8 mouse cellular contexts compared by ENCODE assay signal in the genomic region with DNA sequence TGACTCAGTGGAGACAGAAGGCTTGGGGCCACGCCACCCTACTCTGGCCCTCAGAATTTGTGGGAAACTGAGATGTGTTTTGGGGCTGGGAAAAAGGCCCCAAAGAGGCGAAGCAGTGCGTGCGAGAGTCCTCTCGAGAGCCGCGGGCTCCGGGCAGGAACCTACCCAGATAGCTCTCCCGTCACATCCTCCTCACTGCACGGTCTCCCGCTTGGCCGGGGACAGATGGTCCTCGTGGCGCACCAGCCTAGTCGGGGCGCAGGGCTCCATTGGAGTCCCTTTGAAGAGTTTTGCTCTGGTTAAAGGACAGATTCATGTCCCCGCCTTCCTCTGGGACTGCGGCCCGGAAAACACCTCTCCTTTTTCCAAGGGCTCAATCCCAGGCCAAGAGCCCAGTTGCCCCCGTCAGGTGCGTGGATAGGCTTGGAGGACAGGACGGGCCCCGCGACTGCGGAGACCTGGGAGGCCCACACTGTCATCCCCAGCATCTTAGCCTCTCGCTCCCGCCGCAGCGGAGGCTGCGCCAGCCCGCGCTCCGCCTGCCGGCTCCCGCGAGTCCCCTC. TPM values are rescaled to one million over a fixed set of nuclear protein-coding genes. Genes with fewer than 3 reads are reported as not detected.
DNase-seq lines count a peak whose midpoint lies in the region; ATAC-seq lines count a peak whose summit lies in the region.

No protein-coding gene starts in this region.

- 2% methylated on average over 36 of the region's 36 CpGs for WGBS in kidney, embryonic 16.5 days
- 2% methylated on average over 36 of the region's 36 CpGs for WGBS in hindbrain, embryonic 12.5 days
- WGBS in midbrain, embryonic 11.5 days, result 1% methylated on average over 32 of the region's 36 CpGs

- no peak overlapping the region for H3K27ac ChIP-seq in kidney, embryonic 16.5 days (ENCODE audit: low read length)
- peak overlapping the region; percentile 70; the same call in 1 of the 2 replicates for H3K27ac ChIP-seq in hindbrain, embryonic 12.5 days
- H3K27ac ChIP-seq in midbrain, embryonic 11.5 days (ENCODE audit: low read depth, low read length), result no peak overlapping the region

- H3K27me3 ChIP-seq in kidney, embryonic 16.5 days (ENCODE audit: insufficient read depth, low read length), result peaks cover 25% of the 10 kb centered on the region
- peaks cover 32% of the 10 kb centered on the region for H3K27me3 ChIP-seq in hindbrain, embryonic 12.5 days
- H3K27me3 ChIP-seq in midbrain, embryonic 11.5 days (ENCODE audit: control insufficient read depth, insufficient read depth, low read length), result peaks cover 10% of the 10 kb centered on the region

- peak overlapping the region; percentile 29 for H3K4me3 ChIP-seq in kidney, embryonic 16.5 days (ENCODE audit: low read length)
- peak overlapping the region; percentile 54 for H3K4me3 ChIP-seq in hindbrain, embryonic 12.5 days
- peak overlapping the region; percentile 41 for H3K4me3 ChIP-seq in midbrain, embryonic 11.5 days (ENCODE audit: low read depth, low read length)

- no peak overlapping the region for H3K9ac ChIP-seq in kidney, embryonic 16.5 days (replicated peaks; ENCODE audit: low read length)
- H3K9ac ChIP-seq in hindbrain, embryonic 12.5 days, result peak overlapping the region; percentile 65
- peak overlapping the region; percentile 55 for H3K9ac ChIP-seq in midbrain, embryonic 11.5 days (ENCODE audit: low read length)

- DNase-seq in kidney, postnatal 14 days, result no peak
- DNase-seq in cerebellum, postnatal 36 days, result peak; percentile 78
- DNase-seq in midbrain, embryonic 11.5 days (ENCODE audit: low spot score, missing footprints), result peak; percentile 93
- DNase-seq in lung, adult 18-20 months, result no peak
- DNase-seq in kidney, postnatal 10 days, result no peak

- H3K4me1 ChIP-seq in kidney, embryonic 16.5 days (ENCODE audit: insufficient read depth, low read length), result 0 out of 2 replicates have a peak, but pooled peaks cover 3% of the 10 kb centered on the region
- H3K4me1 ChIP-seq in hindbrain, embryonic 12.5 days, result peaks cover 14% of the 10 kb centered on the region
- H3K4me1 ChIP-seq in midbrain, embryonic 11.5 days (ENCODE audit: control insufficient read depth, insufficient read depth, low read length), result peaks cover 4% of the 10 kb centered on the region; the same call in 1 of the 2 replicates

- peak; percentile 23; the same call in 1 of the 2 replicates for ATAC-seq in kidney, embryonic 16.5 days (ENCODE audit: low FRiP score, low TSS enrichment)
- peak; percentile 84 for ATAC-seq in hindbrain, embryonic 12.5 days (ENCODE audit: low FRiP score)
- ATAC-seq in midbrain, embryonic 11.5 days (ENCODE audit: low FRiP score), result peak; percentile 73
- ATAC-seq in megakaryocyte progenitor cell, adult 5-6 weeks (replicated peaks; ENCODE audit: poor library complexity), result no peak

- H3K4me2 ChIP-seq in kidney, embryonic 16.5 days (replicated peaks; ENCODE audit: low read depth, low read length), result peak overlapping the region; percentile 42
- peak overlapping the region; percentile 81 for H3K4me2 ChIP-seq in hindbrain, embryonic 12.5 days (replicated peaks)
- peak overlapping the region; percentile 89 for H3K4me2 ChIP-seq in midbrain, embryonic 11.5 days

- no peaks in the 10 kb centered on the region for H3K36me3 ChIP-seq in kidney, embryonic 16.5 days (ENCODE audit: insufficient read depth, low read length)
- H3K36me3 ChIP-seq in hindbrain, embryonic 12.5 days, result no peaks in the 10 kb centered on the region
- no peaks in the 10 kb centered on the region for H3K36me3 ChIP-seq in midbrain, embryonic 11.5 days (ENCODE audit: control insufficient read depth, insufficient read depth, low read length)

- H3K9me3 ChIP-seq in kidney, embryonic 16.5 days (ENCODE audit: low read length), result no peaks in the 10 kb centered on the region
- H3K9me3 ChIP-seq in hindbrain, embryonic 12.5 days (replicated peaks), result no peaks in the 10 kb centered on the region
- H3K9me3 ChIP-seq in midbrain, embryonic 11.5 days (ENCODE audit: control insufficient read depth, low read length), result no peaks in the 10 kb centered on the region

RNA-seq across cellular contexts. Expression of gene Slc7a14, which starts 0.7 kb away (rescaled TPM):
- 0.14 and 0.24 TPM in 2 replicates for polyA plus RNA-seq in kidney, embryonic 16.5 days (2015; fragmentation: Nextera tagmentation; extraction: Ambion mirVana)
- polyA plus RNA-seq in hindbrain, embryonic 12.5 days (2016; fragmentation: Nextera tagmentation; extraction: Ambion mirVana), result 2.0 TPM in 2 replicates
- polyA plus RNA-seq in midbrain, embryonic 11.5 days (2014; fragmentation: Nextera tagmentation; extraction: Ambion mirVana), result 0.43 and 0.44 TPM in 2 replicates
- total RNA-seq in megakaryocyte progenitor cell, adult 5-6 weeks (2015), result 0.07 and 0.17 TPM in 2 replicates
- total RNA-seq in megakaryocyte progenitor cell, adult 5-6 weeks (2017), result not detected in 2 replicates

Comparison
In these comparisons a context has a peak if more than half of its experiments do, and no peak if none do; other contexts are left out.
1. DNase-seq: peak in cerebellum, postnatal 36 days (2 of 2) and midbrain, embryonic 11.5 days (single experiment); none in kidney, postnatal 14 days (single experiment), lung, adult 18-20 months (0 of 2) and kidney, postnatal 10 days (single experiment).
2. Peak in every context shown above with its lines, with median percentiles within 50 percentile points of each other: H3K4me2 ChIP-seq and H3K4me3 ChIP-seq.